Mouse (Mus musculus) heart, embryonic 15.5 days (tissue): ENCODE data around the gene Lamb3. TPM values are rescaled to one million over a fixed set of nuclear protein-coding genes. Genes with fewer than 3 reads are reported as not detected.

Experiments used
- ATAC-seq: fragments of 200-750 bp; cut with Nextera tagmentation; replicated peaks from 2 replicates; pipeline ENCODE4 v1.8.0; 2017; ENCODE audit warnings: low read depth, moderate TSS enrichment; ENCODE audit not compliant: insufficient number of reproducible peaks, insufficient read depth, low FRiP score
- H3K27ac ChIP-seq: fragments of 300-500 bp; sonication (generic); 2 replicates; pipeline ENCODE4 v1.5.1; 2015; ENCODE audit warnings: mild to moderate bottlenecking, inconsistent platforms
- H3K27me3 ChIP-seq: fragments of 300-500 bp; sonication (generic); 2 replicates; pipeline ENCODE4 v1.6.1; 2015; ENCODE audit warnings: inconsistent platforms
- H3K36me3 ChIP-seq: fragments of 300-500 bp; sonication (generic); 2 replicates; pipeline ENCODE4 v1.6.1; 2015; ENCODE audit warnings: mild to moderate bottlenecking, inconsistent platforms
- H3K4me1 ChIP-seq: fragments of 300-500 bp; sonication (generic); replicated peaks from 2 replicates; pipeline ENCODE4 v1.6.1; 2015; ENCODE audit warnings: inconsistent platforms
- H3K4me2 ChIP-seq: fragments of 300-500 bp; sonication (generic); 2 replicates; pipeline ENCODE4 v1.6.1; 2015; ENCODE audit warnings: inconsistent platforms, mild to moderate bottlenecking, moderate library complexity
- H3K4me3 ChIP-seq: fragments of 300-500 bp; sonication (generic); 2 replicates; pipeline ENCODE4 v1.5.1; 2015; ENCODE audit warnings: mild to moderate bottlenecking, inconsistent platforms
- H3K9ac ChIP-seq: fragments of 300-500 bp; sonication (generic); 2 replicates; pipeline ENCODE4 v1.6.1; 2015; ENCODE audit warnings: mild to moderate bottlenecking, inconsistent platforms
- H3K9me3 ChIP-seq: fragments of 300-500 bp; sonication (generic); replicated peaks from 2 replicates; pipeline ENCODE4 v1.6.1; 2016; ENCODE audit warnings: inconsistent platforms
- WGBS: fragments of 180-500 bp; shearing (Covaris S2); methylation state at CpG from one replicate; pipeline ENCODE4 v1.1.7; 2015; ENCODE audit warnings: mixed read lengths; 5-methylcytosine and 5-hydroxymethylcytosine counted together
- polyA plus RNA-seq: library from polyadenylated mRNA; unstranded; fragments of >200 nt; fragmentation: Nextera tagmentation; extraction: Ambion mirVana; gene quantifications from 2 replicates; pipeline ENCODE4 v1.2.1, GENCODE M21; 2015

The Lamb3 gene
- polyA plus RNA-seq, 1 experiment from 2014 or later, result 4.7 TPM

- Histone ChIP-seq H3K9me3 (no peaks in the 10 kb centered on the region), H3K9ac (no peak overlapping the region), H3K4me2 (no peak overlapping the region), H3K36me3 (no peaks in the 10 kb centered on the region), H3K4me3 (no peak overlapping the region), H3K27ac (peak overlapping the region; percentile 94; the same call in 1 of the 2 replicates), H3K27me3 (no peaks in the 10 kb centered on the region), H3K4me1 (peaks cover 83% of the 10 kb centered on the region)
- WGBS, result 66% methylated on average over 6 of the region's 6 CpGs
- ATAC-seq, result peak; percentile 11; the same call in 1 of the 2 replicates
These were observed 127.0 kb downstream of the Lamb3 start for GRCm38 (mm10) chr1:193334546-193334945.

- no peak overlapping the region for H3K4me3 ChIP-seq
- no peaks in the 10 kb centered on the region for H3K36me3 ChIP-seq
- H3K4me2 ChIP-seq, result no peak overlapping the region
- WGBS, result 44% methylated on average over 7 of the region's 7 CpGs
- H3K9ac ChIP-seq, result no peak overlapping the region
- no peaks in the 10 kb centered on the region for H3K27me3 ChIP-seq
- H3K4me1 ChIP-seq, result peaks cover 71% of the 10 kb centered on the region
- ATAC-seq, result peak; percentile 55
- no peaks in the 10 kb centered on the region for H3K9me3 ChIP-seq
- peak overlapping the region; percentile 94 for H3K27ac ChIP-seq
These were observed 128.9 kb downstream of the Lamb3 start for GRCm38 (mm10) chr1:193336122-193337017.

- no peaks in the 10 kb centered on the region for H3K36me3 ChIP-seq
- no peak for ATAC-seq
- 79% methylated on average over 9 of the region's 9 CpGs for WGBS
- no peak overlapping the region for H3K9ac ChIP-seq
- H3K27me3 ChIP-seq, result no peaks in the 10 kb centered on the region
- no peaks in the 10 kb centered on the region for H3K9me3 ChIP-seq
- H3K4me2 ChIP-seq, result no peak overlapping the region
- H3K4me3 ChIP-seq, result no peak overlapping the region
- peaks cover 65% of the 10 kb centered on the region for H3K4me1 ChIP-seq
- H3K27ac ChIP-seq, result peak overlapping the region; percentile 94
These were observed 129.5 kb downstream of the Lamb3 start for GRCm38 (mm10) chr1:193337018-193337321.

GRCm38 (mm10) chr1:193337787-193338310 lies 130.3 kb downstream of the Lamb3 start:
- H3K27ac ChIP-seq, result peak overlapping the region; percentile 94; the same call in 1 of the 2 replicates
- H3K36me3 ChIP-seq, result no peaks in the 10 kb centered on the region
- no peak for ATAC-seq
- no peak overlapping the region for H3K4me2 ChIP-seq
- no peaks in the 10 kb centered on the region for H3K9me3 ChIP-seq
- H3K27me3 ChIP-seq, result no peaks in the 10 kb centered on the region
- H3K4me3 ChIP-seq, result no peak overlapping the region
- WGBS, result 37% methylated on average over 4 of the region's 4 CpGs
- peaks cover 56% of the 10 kb centered on the region for H3K4me1 ChIP-seq
- H3K9ac ChIP-seq, result no peak overlapping the region

GRCm38 (mm10) chr1:193338363-193338995 lies 131.0 kb downstream of the Lamb3 start:
- Histone ChIP-seq H3K27ac (peak overlapping the region; percentile 94; the same call in 1 of the 2 replicates), H3K27me3 (no peaks in the 10 kb centered on the region), H3K36me3 (no peaks in the 10 kb centered on the region), H3K4me2 (no peak overlapping the region), H3K4me1 (peaks cover 50% of the 10 kb centered on the region), H3K9ac (peak overlapping the region; percentile 20; the same call in 1 of the 2 replicates), H3K4me3 (no peak overlapping the region), H3K9me3 (no peaks in the 10 kb centered on the region)
- whole genome bisulfite sequencing, result 79% methylated on average over 9 of the region's 9 CpGs
- no peak for ATAC-seq

- no peaks in the 10 kb centered on the region for H3K9me3 ChIP-seq
- H3K4me1 ChIP-seq, result peaks cover 21% of the 10 kb centered on the region
- no peaks in the 10 kb centered on the region for H3K36me3 ChIP-seq
- H3K27me3 ChIP-seq, result no peaks in the 10 kb centered on the region
- no peak overlapping the region for H3K27ac ChIP-seq
- whole genome bisulfite sequencing, result 84% methylated on average over 5 of the region's 5 CpGs
- ATAC-seq, result no peak
- no peak overlapping the region for H3K4me2 ChIP-seq
- no peak overlapping the region for H3K9ac ChIP-seq
- H3K4me3 ChIP-seq, result no peak overlapping the region
These were observed 134.9 kb downstream of the Lamb3 start for GRCm38 (mm10) chr1:193342198-193342946.

- no peak overlapping the region for H3K27ac ChIP-seq
- H3K9ac ChIP-seq, result no peak overlapping the region
- ATAC-seq, result no peak
- H3K4me3 ChIP-seq, result no peak overlapping the region
- H3K36me3 ChIP-seq, result no peaks in the 10 kb centered on the region
- WGBS, result 66% methylated on average over 4 of the region's 4 CpGs
- no peaks in the 10 kb centered on the region for H3K27me3 ChIP-seq
- H3K4me1 ChIP-seq, result peaks cover 6% of the 10 kb centered on the region; the same call in 1 of the 2 replicates
- H3K4me2 ChIP-seq, result no peak overlapping the region
- H3K9me3 ChIP-seq, result no peaks in the 10 kb centered on the region
These were observed 136.4 kb downstream of the Lamb3 start for GRCm38 (mm10) chr1:193343853-193344252.

- H3K27ac ChIP-seq, result no peak overlapping the region
- H3K4me3 ChIP-seq, result no peak overlapping the region
- 45% methylated on average over 2 of the region's 2 CpGs for WGBS
- no peak overlapping the region for H3K4me2 ChIP-seq
- H3K27me3 ChIP-seq, result no peaks in the 10 kb centered on the region
- no peak overlapping the region for H3K9ac ChIP-seq
- peaks cover 2% of the 10 kb centered on the region; the same call in 1 of the 2 replicates for H3K36me3 ChIP-seq
- ATAC-seq, result no peak
- H3K4me1 ChIP-seq, result peaks cover 6% of the 10 kb centered on the region; the same call in 1 of the 2 replicates
- H3K9me3 ChIP-seq, result no peaks in the 10 kb centered on the region
These were observed 137.5 kb downstream of the Lamb3 start for GRCm38 (mm10) chr1:193344976-193345375.

- Histone ChIP-seq H3K9me3 (no peaks in the 10 kb centered on the region), H3K9ac (no peak overlapping the region), H3K4me1 (peaks cover 6% of the 10 kb centered on the region; the same call in 1 of the 2 replicates), H3K36me3 (peaks cover 3% of the 10 kb centered on the region), H3K4me3 (no peak overlapping the region), H3K27ac (no peak overlapping the region), H3K4me2 (no peak overlapping the region), H3K27me3 (no peaks in the 10 kb centered on the region)
- ATAC-seq, result no peak
- WGBS, result 51% methylated on average over 3 of the region's 3 CpGs
These were observed 139.4 kb downstream of the Lamb3 start for GRCm38 (mm10) chr1:193346908-193347307.

GRCm38 (mm10) chr1:193348261-193348962 lies 140.9 kb downstream of the Lamb3 start:
- Histone ChIP-seq H3K36me3 (peaks cover 7% of the 10 kb centered on the region), H3K27ac (no peak overlapping the region), H3K9ac (no peak overlapping the region), H3K9me3 (no peaks in the 10 kb centered on the region), H3K4me3 (no peak overlapping the region), H3K4me2 (no peak overlapping the region), H3K4me1 (peaks cover 6% of the 10 kb centered on the region; the same call in 1 of the 2 replicates), H3K27me3 (no peaks in the 10 kb centered on the region)
- WGBS, result 73% methylated on average over 9 of the region's 9 CpGs
- no peak for ATAC-seq
